Mouse (Mus musculus): Measurements from ENCODE around the gene Ddx31.

DNA sequence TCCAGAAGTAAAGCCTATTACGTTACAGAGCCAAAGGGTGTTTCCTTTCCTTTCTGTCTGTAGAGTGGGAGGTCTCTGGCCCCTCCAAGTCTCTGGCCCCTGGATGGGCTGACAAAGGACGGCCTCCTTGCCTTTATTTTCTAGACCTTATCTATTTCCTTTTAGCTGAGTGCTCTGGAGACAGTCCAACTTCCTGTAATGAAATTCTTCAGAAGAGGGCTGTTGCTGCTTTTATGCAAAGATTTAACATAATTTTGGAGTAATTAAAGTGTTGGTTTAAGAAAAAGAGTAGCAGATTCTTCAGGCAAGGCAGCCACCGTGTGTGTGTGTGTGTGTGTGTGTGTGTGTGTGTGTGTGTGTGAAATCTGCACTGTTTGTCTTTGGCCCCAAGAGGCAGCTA, 41.8 kb upstream of the Ddx31 start:
- TF ChIP-seq CTCF (IDR thresholded peaks at IDR 0.05; ENCODE audit: borderline replicate concordance, control insufficient read depth, extremely low read depth, insufficient read depth, low read length, poor library complexity) (no peak), POLR2A (IDR thresholded peaks at IDR 0.05; ENCODE audit: control insufficient read depth, extremely low read depth, insufficient read depth, low read length, poor library complexity) (no peak)
